Mouse (Mus musculus): ENCODE measurements at regions not wholly inside any gene's neighbourhood (a gene's known extent, or its start where the extent isn't known, plus 50 kb on each side); places are given as distances from the start of the nearest gene placed in this dataset.
"Not testable (repeated sequence)": the region's sequence is repeated elsewhere in the genome, so short reads cannot be mapped to it uniquely, and the experiment has no call there.

- no peak for DNase-seq
Measured at GRCm38 (mm10) chr3:36387431-36387830, 88.3 kb downstream of the Anxa5 start.

- DNase-seq, result no peak
Measured at GRCm38 (mm10) chr3:36383438-36383945, 92.2 kb downstream of the Anxa5 start.

DNA sequence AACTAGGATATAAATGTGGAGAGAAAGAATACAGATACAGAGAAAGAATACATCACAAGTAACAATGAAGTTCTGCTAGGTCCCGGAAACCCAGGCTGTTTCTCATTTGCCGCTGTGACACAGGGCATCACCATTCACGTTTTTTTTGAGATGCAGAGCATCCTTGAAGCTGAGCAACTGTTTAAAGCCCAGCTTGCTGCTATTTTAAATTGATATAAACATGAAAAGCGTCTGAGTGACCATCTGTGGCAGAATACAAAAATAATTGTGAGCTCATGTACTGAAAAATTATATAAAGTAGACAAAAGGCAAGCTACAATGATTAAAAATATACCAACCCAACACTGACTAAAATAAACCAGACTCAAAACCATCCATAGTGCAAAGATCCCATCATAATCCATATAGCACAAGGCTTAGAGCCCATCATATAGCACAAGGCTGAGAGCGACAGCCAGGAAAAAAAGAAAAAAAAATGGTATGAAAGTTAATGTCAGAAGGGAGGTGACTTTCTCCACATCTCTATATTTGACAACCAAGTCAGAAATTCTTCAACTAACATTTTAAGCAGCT is 94.0 kb downstream of the Anxa5 start:
- no peak for DNase-seq

GRCm38 (mm10) chr3:36375722-36376121 is 100.0 kb downstream of the Anxa5 start:
- DNase-seq, result no peak

DNA sequence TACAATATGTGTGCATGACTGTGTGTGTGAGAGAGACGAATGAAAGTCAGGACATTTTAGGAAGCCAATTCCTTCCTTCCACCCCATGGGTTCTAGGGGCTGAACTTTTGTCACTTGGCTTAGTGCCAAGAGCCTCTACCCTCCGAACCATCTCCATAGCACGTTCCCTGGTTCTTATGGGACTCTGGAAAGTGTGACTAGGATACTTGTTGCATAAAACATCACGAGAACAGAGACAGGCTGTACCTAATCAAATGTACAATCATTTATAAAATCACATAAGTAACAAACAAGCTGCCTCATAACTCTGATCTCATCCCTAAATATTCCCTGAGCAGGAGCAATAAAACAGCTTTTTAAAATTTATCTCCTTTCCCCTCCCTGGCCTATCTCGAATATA is 100.8 kb downstream of the Anxa5 start:
- no peak for DNase-seq

GRCm38 (mm10) chr3:36360933-36361332 is 114.8 kb downstream of the Anxa5 start:
- DNase-seq, result no peak

GRCm38 (mm10) chr3:36354201-36354600 is 121.5 kb downstream of the Anxa5 start:
- not testable (repeated sequence) for DNase-seq

GRCm38 (mm10) chr3:36352032-36352742 is 123.5 kb downstream of the Anxa5 start:
- peak; percentile 33 for DNase-seq

- no peak for DNase-seq
Measured at GRCm38 (mm10) chr3:36349073-36349472, 126.6 kb downstream of the Anxa5 start.

- peak; percentile 32 for DNase-seq
Measured at GRCm38 (mm10) chr3:36340889-36341533, 118.9 kb upstream of the Qrfpr start.

DNA sequence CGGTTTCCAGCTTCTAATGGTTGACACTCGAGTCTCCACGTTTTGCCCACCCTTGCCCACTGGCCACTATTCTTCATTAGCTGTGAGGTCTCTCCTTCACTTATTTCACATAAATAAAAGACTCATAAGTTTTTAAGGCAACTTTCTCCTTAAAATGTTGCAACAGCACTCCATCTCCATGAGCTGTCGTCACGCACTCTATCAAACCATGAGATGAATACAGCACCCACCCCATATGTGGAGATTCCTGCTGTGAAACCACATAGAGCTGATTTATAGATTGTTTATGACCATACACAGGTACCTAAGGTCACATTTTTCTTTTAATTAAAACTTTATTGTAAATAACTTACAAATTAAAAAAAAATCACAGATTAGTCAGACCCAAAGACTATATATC is 117.5 kb upstream of the Qrfpr start:
- no peak for DNase-seq

- no peak for DNase-seq
Measured at GRCm38 (mm10) chr3:36334279-36334678, 112.2 kb upstream of the Qrfpr start.

DNA sequence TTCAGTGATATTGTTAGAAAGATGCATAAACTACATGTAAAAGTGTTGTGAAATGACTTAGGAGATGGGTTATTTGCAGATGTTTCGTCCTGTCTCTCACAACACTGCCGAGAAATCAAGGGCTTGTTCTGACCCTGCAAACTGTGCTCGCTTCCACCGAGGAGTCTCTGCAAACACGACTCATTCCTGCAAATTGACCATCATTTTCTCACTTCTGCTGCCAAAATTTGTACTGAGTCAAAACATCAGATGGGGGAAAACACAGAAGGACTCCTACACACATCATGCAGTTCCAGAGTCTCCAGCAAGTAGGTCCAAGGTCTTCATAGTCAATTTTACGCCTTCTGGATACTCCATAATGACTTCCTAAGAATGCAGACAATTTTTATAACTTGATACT is 109.9 kb upstream of the Qrfpr start:
- no peak for DNase-seq

- DNase-seq, result peak; percentile 51
Measured at GRCm38 (mm10) chr3:36330656-36331055, 108.5 kb upstream of the Qrfpr start.

GRCm38 (mm10) chr3:36329631-36330030 is 107.5 kb upstream of the Qrfpr start:
- DNase-seq, result no peak

DNA sequence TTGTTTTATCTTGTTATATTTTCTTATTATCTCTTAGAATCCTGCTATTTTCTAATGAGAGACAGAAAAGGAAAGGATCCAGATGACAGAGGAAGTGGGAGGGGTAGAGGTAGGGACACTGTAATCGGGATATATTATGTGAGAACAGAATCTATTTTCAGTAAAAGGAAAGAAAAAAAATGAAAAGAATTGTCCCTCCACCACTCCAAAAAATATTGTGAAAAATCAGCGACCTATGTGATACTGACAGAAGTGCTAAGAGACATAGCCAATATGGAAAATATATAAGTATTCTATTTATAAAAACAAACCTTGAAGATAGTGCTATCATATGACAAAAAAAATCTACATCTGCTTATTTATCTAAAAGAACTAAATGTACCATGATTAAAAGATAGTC is 106.8 kb upstream of the Qrfpr start:
- no peak for DNase-seq

DNA sequence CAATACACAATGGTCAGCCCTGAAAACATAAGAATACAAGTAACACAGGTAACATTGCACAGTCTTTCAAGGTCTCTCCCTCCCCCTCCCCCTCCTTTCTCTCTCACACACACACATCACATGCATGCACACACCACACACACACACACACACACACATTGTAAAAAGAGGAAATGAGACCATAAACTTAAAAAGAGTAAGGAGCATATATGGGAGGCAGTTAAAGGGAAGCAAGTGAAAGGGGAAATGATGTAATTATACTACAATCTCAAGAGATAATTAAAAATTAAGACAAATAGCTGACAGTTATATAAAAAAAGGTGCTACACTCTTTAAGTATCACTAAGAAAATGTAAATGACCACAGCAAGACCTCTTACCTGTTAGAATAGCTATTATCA is 96.5 kb upstream of the Qrfpr start:
- DNase-seq, result no peak

DNA sequence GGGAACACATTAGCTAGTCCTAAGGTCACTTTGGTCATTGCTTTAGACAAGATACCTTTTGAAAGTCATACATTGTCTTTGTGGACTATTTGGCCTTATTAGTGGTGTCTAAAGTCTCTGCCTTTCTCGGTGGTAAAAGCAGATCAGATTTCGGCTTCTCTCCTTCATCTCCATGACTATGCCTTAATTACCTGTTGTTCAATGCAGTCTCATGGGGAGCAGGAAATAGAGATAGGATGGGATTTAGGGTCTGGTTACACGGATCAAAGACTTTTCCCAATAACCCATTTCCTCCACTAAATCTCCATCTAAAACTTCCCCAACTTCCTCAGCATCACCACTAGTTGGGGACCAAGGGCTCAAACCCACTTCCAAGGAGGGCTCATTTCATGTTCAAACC is 89.2 kb upstream of the Qrfpr start:
- DNase-seq, result no peak

DNA sequence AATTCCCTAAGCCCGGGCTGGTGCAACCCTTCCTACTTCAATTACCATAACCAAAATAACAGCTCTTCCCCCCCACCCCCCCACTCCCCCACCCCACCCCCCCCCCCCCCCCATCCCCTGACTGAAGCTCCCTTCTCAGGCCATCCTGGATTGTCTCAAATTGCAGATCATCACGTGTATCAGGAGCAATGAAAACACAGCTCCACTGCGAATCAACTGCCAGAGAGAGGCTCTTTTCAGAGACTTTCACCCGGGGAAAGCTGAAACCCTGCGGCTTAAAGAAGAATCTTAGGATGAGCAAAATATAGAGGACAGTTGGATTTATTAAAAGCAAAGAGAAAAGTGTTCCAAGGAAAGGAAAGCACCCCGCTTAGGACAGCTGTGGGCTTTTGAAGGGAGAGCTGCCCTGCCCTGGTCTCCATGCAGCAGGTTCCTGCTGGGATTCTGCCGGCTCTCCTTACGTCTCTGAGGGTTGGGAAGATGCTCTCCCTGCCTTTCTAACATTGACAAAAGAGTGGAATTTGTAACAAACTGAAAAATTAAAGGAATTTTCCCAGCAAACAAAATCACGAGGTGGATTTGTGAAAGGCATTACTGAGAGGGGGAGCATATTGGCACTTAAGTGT is 88.6 kb upstream of the Qrfpr start:
- no peak for DNase-seq

DNA sequence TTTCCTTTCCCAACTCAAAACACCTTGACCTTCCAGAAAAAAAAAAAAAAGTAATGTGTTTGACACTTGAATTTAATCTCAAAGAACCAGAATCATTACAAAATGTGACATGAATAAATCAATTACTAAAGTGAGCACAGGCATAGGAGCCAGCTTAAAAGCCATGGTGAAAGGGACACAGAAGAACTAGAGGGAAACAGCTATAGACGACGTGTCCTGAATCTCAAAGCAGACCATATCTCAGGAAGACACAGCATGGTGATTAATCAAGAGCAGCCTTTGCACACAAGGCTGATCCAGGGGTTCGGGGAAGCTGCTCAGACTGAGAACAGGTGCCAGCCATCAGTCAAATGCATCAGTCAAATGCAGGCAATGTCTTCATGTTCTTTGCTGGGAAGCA is 74.7 kb upstream of the Qrfpr start:
- no peak for DNase-seq

- no peak for DNase-seq
Measured at GRCm38 (mm10) chr3:36291971-36292370, 69.9 kb upstream of the Qrfpr start.

DNA sequence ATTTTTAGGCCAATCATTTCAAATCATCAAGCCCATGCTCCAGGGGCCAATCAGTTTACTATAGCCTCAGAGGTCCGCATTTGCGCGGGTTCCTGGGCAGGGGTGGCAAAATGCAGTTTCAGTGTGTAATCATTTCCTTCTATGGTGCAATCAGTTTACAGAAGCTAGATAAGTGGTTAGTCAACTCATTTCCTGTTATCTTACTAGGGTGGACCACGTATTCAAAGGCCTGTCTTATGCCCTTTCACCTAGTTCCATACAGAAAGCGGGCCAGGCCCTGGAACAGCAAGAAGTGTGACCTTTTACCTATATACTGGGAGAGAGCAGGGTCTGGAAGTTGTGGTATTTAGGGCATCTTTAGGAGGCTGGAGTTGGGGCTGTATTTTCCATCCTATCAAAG is 62.0 kb upstream of the Qrfpr start:
- no peak for DNase-seq

- DNase-seq, result no peak
Measured at GRCm38 (mm10) chr3:36275502-36275901, 53.4 kb upstream of the Qrfpr start.
